Mouse (Mus musculus) lung, postnatal 0 days (tissue): Measurements from ENCODE around the gene Lactb.

Source experiments
- CTCF ChIP-seq: IDR thresholded peaks from 2 replicates; pipeline ENCODE4 v1.5.1; 2016; ENCODE audit warnings: antibody characterized with exemption, mild to moderate bottlenecking
- EP300 ChIP-seq: IDR thresholded peaks from 2 replicates; pipeline ENCODE4 v1.6.1; 2016; ENCODE audit warnings: antibody characterized with exemption, mild to moderate bottlenecking, control low read depth

DNA sequence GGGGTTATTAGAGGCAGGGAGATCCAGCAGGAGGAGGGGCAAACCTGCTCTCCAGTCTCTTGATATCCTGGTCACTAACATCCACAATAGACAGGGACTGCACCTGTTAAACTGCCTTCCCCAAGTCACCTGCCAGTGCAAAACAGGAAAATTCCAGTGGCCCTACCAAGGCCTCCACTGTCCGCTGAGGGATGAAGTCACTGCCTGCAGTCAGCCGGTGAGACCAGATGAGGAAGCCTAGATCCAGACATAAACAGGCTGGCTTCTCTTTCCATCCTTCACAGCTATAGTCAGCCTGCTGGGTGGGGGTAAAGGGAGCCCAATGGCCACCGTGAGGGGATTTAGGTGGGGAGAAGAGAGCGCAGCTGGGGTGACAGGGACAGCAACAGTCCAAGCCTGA lies 28.4 kb upstream of the Lactb start:
- TF ChIP-seq EP300 (no peak), CTCF (no peak)
